Mouse (Mus musculus): ENCODE results near the gene Myh7. TPM values are rescaled to one million over a fixed set of nuclear protein-coding genes. Genes with fewer than 3 reads are reported as not detected.
"Not testable (repeated sequence)": the region's sequence is repeated elsewhere in the genome, so short reads cannot be mapped to it uniquely, and the experiment has no call there.

Gene Myh7
- polyA plus RNA-seq, 1 experiment from 2014 or later: 2.0 TPM

- Histone ChIP-seq H3K4me3 (ENCODE audit: low read length) (no peak within 1 kb of the TSS), H3K36me3 (ENCODE audit: control insufficient read depth, insufficient read depth, low read length) (no peaks in the 10 kb centered on the region), H3K4me1 (ENCODE audit: control insufficient read depth, insufficient read depth, low read length) (no peaks in the 10 kb centered on the region), H3K27me3 (ENCODE audit: control insufficient read depth, insufficient read depth, low read length) (no peaks in the 10 kb centered on the region), H3K27ac (ENCODE audit: low read depth, low read length) (no peak within 1 kb of the TSS), H3K9me3 (ENCODE audit: control insufficient read depth, low read length) (no peaks in the 10 kb centered on the region), H3K4me2 (replicated peaks; ENCODE audit: low read depth, low read length) (no peak within 1 kb of the TSS), H3K9ac (ENCODE audit: low read depth, low read length) (no peak within 1 kb of the TSS)
- ATAC-seq (ENCODE audit: low FRiP score, low TSS enrichment): no peak
- WGBS: 67% methylated on average over 7 of the region's 7 CpGs
Measured at GRCm38 (mm10) chr14:54966320-54966977, 28.0 kb downstream of the Myh7 start, which contains the start of gene Myh6. Gene Myh6, minus strand, starts transcription at chr14:54966927.

GRCm38 (mm10) chr14:54965631-54966030 lies 28.8 kb downstream of the Myh7 start:
- no peak overlapping the region for H3K27ac ChIP-seq (ENCODE audit: low read depth, low read length)
- no peaks in the 10 kb centered on the region for H3K27me3 ChIP-seq (ENCODE audit: control insufficient read depth, insufficient read depth, low read length)
- H3K9me3 ChIP-seq (ENCODE audit: control insufficient read depth, low read length): no peaks in the 10 kb centered on the region
- no peak overlapping the region for H3K4me2 ChIP-seq (replicated peaks; ENCODE audit: low read depth, low read length)
- WGBS: 68% methylated on average over 6 of the region's 6 CpGs
- no peak for ATAC-seq (ENCODE audit: low FRiP score, low TSS enrichment)
- no peak overlapping the region for H3K4me3 ChIP-seq (ENCODE audit: low read length)
- H3K4me1 ChIP-seq (ENCODE audit: control insufficient read depth, insufficient read depth, low read length): no peaks in the 10 kb centered on the region
- H3K9ac ChIP-seq (ENCODE audit: low read depth, low read length): no peak overlapping the region
- H3K36me3 ChIP-seq (ENCODE audit: control insufficient read depth, insufficient read depth, low read length): no peaks in the 10 kb centered on the region

GRCm38 (mm10) chr14:54965044-54965443 lies 29.4 kb downstream of the Myh7 start:
- H3K9ac ChIP-seq (ENCODE audit: low read depth, low read length): no peak overlapping the region
- H3K27me3 ChIP-seq (ENCODE audit: control insufficient read depth, insufficient read depth, low read length): no peaks in the 10 kb centered on the region
- H3K4me3 ChIP-seq (ENCODE audit: low read length): no peak overlapping the region
- no peak for ATAC-seq (ENCODE audit: low FRiP score, low TSS enrichment)
- H3K27ac ChIP-seq (ENCODE audit: low read depth, low read length): no peak overlapping the region
- 81% methylated on average over 15 of the region's 15 CpGs for WGBS
- H3K4me1 ChIP-seq (ENCODE audit: control insufficient read depth, insufficient read depth, low read length): no peaks in the 10 kb centered on the region
- H3K36me3 ChIP-seq (ENCODE audit: control insufficient read depth, insufficient read depth, low read length): no peaks in the 10 kb centered on the region
- H3K9me3 ChIP-seq (ENCODE audit: control insufficient read depth, low read length): no peaks in the 10 kb centered on the region
- H3K4me2 ChIP-seq (replicated peaks; ENCODE audit: low read depth, low read length): no peak overlapping the region

- H3K27ac ChIP-seq (ENCODE audit: low read depth, low read length): no peak overlapping the region
- 89% methylated on average over 11 of the region's 11 CpGs for WGBS
- ATAC-seq (ENCODE audit: low FRiP score, low TSS enrichment): no peak
- no peak overlapping the region for H3K4me3 ChIP-seq (ENCODE audit: low read length)
- no peak overlapping the region for H3K4me2 ChIP-seq (replicated peaks; ENCODE audit: low read depth, low read length)
- H3K4me1 ChIP-seq (ENCODE audit: control insufficient read depth, insufficient read depth, low read length): no peaks in the 10 kb centered on the region
- H3K27me3 ChIP-seq (ENCODE audit: control insufficient read depth, insufficient read depth, low read length): no peaks in the 10 kb centered on the region
- H3K9ac ChIP-seq (ENCODE audit: low read depth, low read length): no peak overlapping the region
- no peaks in the 10 kb centered on the region for H3K9me3 ChIP-seq (ENCODE audit: control insufficient read depth, low read length)
- no peaks in the 10 kb centered on the region for H3K36me3 ChIP-seq (ENCODE audit: control insufficient read depth, insufficient read depth, low read length)
Measured at GRCm38 (mm10) chr14:54963727-54964126, 30.7 kb downstream of the Myh7 start.

DNA sequence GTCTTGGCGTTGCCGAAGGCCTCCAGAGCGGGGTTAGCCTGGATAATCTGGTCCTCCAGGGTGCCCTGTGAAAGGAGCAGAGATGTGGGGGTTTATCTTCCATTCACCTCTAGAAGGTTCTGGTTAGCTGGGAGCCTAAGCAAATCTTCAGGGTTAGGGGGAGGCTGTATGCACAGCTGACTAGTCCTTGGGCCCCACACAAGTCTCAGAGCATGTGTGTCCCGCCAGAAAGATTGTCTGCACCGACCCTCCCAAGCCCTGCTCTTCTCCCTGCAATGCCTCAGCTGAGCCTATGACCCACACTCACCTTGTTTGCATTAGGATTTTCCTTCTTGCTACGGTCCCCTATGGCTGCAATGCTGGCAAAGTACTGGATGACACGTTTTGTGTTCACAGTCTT lies 31.7 kb downstream of the Myh7 start:
- Histone ChIP-seq H3K4me1 (ENCODE audit: control insufficient read depth, insufficient read depth, low read length) (no peaks in the 10 kb centered on the region), H3K27ac (ENCODE audit: low read depth, low read length) (no peak overlapping the region), H3K4me2 (replicated peaks; ENCODE audit: low read depth, low read length) (no peak overlapping the region), H3K27me3 (ENCODE audit: control insufficient read depth, insufficient read depth, low read length) (no peaks in the 10 kb centered on the region), H3K9me3 (ENCODE audit: control insufficient read depth, low read length) (no peaks in the 10 kb centered on the region), H3K4me3 (ENCODE audit: low read length) (no peak overlapping the region), H3K36me3 (ENCODE audit: control insufficient read depth, insufficient read depth, low read length) (no peaks in the 10 kb centered on the region), H3K9ac (ENCODE audit: low read depth, low read length) (no peak overlapping the region)
- 86% methylated on average over 7 of the region's 7 CpGs for WGBS
- no peak for ATAC-seq (ENCODE audit: low FRiP score, low TSS enrichment)

GRCm38 (mm10) chr14:54961487-54961886 lies 32.9 kb downstream of the Myh7 start:
- no peak overlapping the region for H3K4me2 ChIP-seq (replicated peaks; ENCODE audit: low read depth, low read length)
- no peak overlapping the region for H3K4me3 ChIP-seq (ENCODE audit: low read length)
- WGBS: 71% methylated on average over 5 of the region's 5 CpGs
- no peaks in the 10 kb centered on the region for H3K36me3 ChIP-seq (ENCODE audit: control insufficient read depth, insufficient read depth, low read length)
- H3K9me3 ChIP-seq (ENCODE audit: control insufficient read depth, low read length): no peaks in the 10 kb centered on the region
- H3K9ac ChIP-seq (ENCODE audit: low read depth, low read length): no peak overlapping the region
- H3K4me1 ChIP-seq (ENCODE audit: control insufficient read depth, insufficient read depth, low read length): no peaks in the 10 kb centered on the region
- no peaks in the 10 kb centered on the region for H3K27me3 ChIP-seq (ENCODE audit: control insufficient read depth, insufficient read depth, low read length)
- H3K27ac ChIP-seq (ENCODE audit: low read depth, low read length): no peak overlapping the region
- ATAC-seq (ENCODE audit: low FRiP score, low TSS enrichment): no peak

GRCm38 (mm10) chr14:54960769-54961168 lies 33.7 kb downstream of the Myh7 start:
- no peaks in the 10 kb centered on the region for H3K36me3 ChIP-seq (ENCODE audit: control insufficient read depth, insufficient read depth, low read length)
- H3K4me2 ChIP-seq (replicated peaks; ENCODE audit: low read depth, low read length): no peak overlapping the region
- WGBS: 65% methylated on average over 10 of the region's 10 CpGs
- no peak overlapping the region for H3K9ac ChIP-seq (ENCODE audit: low read depth, low read length)
- H3K4me1 ChIP-seq (ENCODE audit: control insufficient read depth, insufficient read depth, low read length): no peaks in the 10 kb centered on the region
- H3K27ac ChIP-seq (ENCODE audit: low read depth, low read length): no peak overlapping the region
- ATAC-seq (ENCODE audit: low FRiP score, low TSS enrichment): no peak
- H3K9me3 ChIP-seq (ENCODE audit: control insufficient read depth, low read length): no peaks in the 10 kb centered on the region
- H3K27me3 ChIP-seq (ENCODE audit: control insufficient read depth, insufficient read depth, low read length): no peaks in the 10 kb centered on the region
- no peak overlapping the region for H3K4me3 ChIP-seq (ENCODE audit: low read length)

GRCm38 (mm10) chr14:54959853-54960613 lies 34.4 kb downstream of the Myh7 start:
- WGBS: 88% methylated on average over 12 of the region's 12 CpGs
- not testable (repeated sequence) for H3K27ac ChIP-seq (ENCODE audit: low read depth, low read length); H3K9ac ChIP-seq (ENCODE audit: low read depth, low read length); H3K27me3 ChIP-seq (ENCODE audit: control insufficient read depth, insufficient read depth, low read length); H3K9me3 ChIP-seq (ENCODE audit: control insufficient read depth, low read length); H3K4me1 ChIP-seq (ENCODE audit: control insufficient read depth, insufficient read depth, low read length); H3K4me2 ChIP-seq (replicated peaks; ENCODE audit: low read depth, low read length); H3K4me3 ChIP-seq (ENCODE audit: low read length); H3K36me3 ChIP-seq (ENCODE audit: control insufficient read depth, insufficient read depth, low read length)
- ATAC-seq (ENCODE audit: low FRiP score, low TSS enrichment): peak; percentile 21; the same call in 1 of the 2 replicates

GRCm38 (mm10) chr14:54959197-54959596 lies 35.2 kb downstream of the Myh7 start:
- Histone ChIP-seq H3K27ac (ENCODE audit: low read depth, low read length) (no peak overlapping the region), H3K4me2 (replicated peaks; ENCODE audit: low read depth, low read length) (no peak overlapping the region), H3K27me3 (ENCODE audit: control insufficient read depth, insufficient read depth, low read length) (no peaks in the 10 kb centered on the region), H3K9me3 (ENCODE audit: control insufficient read depth, low read length) (no peaks in the 10 kb centered on the region), H3K4me3 (ENCODE audit: low read length) (no peak overlapping the region), H3K9ac (ENCODE audit: low read depth, low read length) (no peak overlapping the region), H3K4me1 (ENCODE audit: control insufficient read depth, insufficient read depth, low read length) (no peaks in the 10 kb centered on the region), H3K36me3 (ENCODE audit: control insufficient read depth, insufficient read depth, low read length) (no peaks in the 10 kb centered on the region)
- no peak for ATAC-seq (ENCODE audit: low FRiP score, low TSS enrichment)
- WGBS: 88% methylated on average over 3 of the region's 3 CpGs

Data from kidney, embryonic 14.5 days (tissue).